Mouse (Mus musculus) heart, postnatal 0 days (tissue): ENCODE data around the gene Tgfbi. TPM values are rescaled to one million over a fixed set of nuclear protein-coding genes. Genes with fewer than 3 reads are reported as not detected.
A peak's percentile ranks its signal among the peaks of the same experiment; 100 is the strongest.

Experiments
- ATAC-seq: fragments of 200-750 bp; cut with Nextera tagmentation; 2 replicates; pipeline ENCODE4 v1.8.0; 2017; ENCODE audit warnings: low read depth, moderate number of reproducible peaks, moderate library complexity; ENCODE audit not compliant: insufficient read depth
- DNase-seq: peaks from one replicate; pipeline ENCODE4 v3.0.0-alpha.2; 2016; ENCODE audit warnings: low spot score
- H3K27ac ChIP-seq: fragments of 300-500 bp; sonication (generic); 2 replicates; pipeline ENCODE4 v1.5.1; 2014; ENCODE audit warnings: low read depth, mild to moderate bottlenecking
- H3K27me3 ChIP-seq: fragments of 300-500 bp; sonication (generic); 2 replicates; pipeline ENCODE4 v1.6.1; 2014; ENCODE audit warnings: low read length, mixed read lengths; ENCODE audit not compliant: control insufficient read depth, insufficient read depth
- H3K36me3 ChIP-seq: fragments of 300-500 bp; sonication (generic); replicated peaks from 2 replicates; pipeline ENCODE4 v1.6.1; 2014; ENCODE audit warnings: low read length, mixed read lengths; ENCODE audit not compliant: control insufficient read depth, insufficient read depth
- H3K4me1 ChIP-seq: fragments of 300-500 bp; sonication (generic); 2 replicates; pipeline ENCODE4 v1.6.1; 2014; ENCODE audit warnings: antibody characterized with exemption; ENCODE audit not compliant: control insufficient read depth, insufficient read depth
- H3K4me2 ChIP-seq: fragments of 300-500 bp; sonication (generic); 2 replicates; pipeline ENCODE4 v1.6.1; 2014; ENCODE audit warnings: low read depth, mild to moderate bottlenecking, low read length, moderate library complexity
- H3K4me3 ChIP-seq: fragments of 300-500 bp; sonication (generic); 2 replicates; pipeline ENCODE4 v1.5.1; 2014; ENCODE audit warnings: low read depth, low read length
- H3K9ac ChIP-seq: fragments of 300-500 bp; sonication (generic); replicated peaks from 2 replicates; pipeline ENCODE4 v1.6.1; 2014; ENCODE audit warnings: low read depth, low read length, mixed read lengths
- H3K9me3 ChIP-seq: fragments of 300-500 bp; sonication (generic); replicated peaks from 2 replicates; pipeline ENCODE4 v1.6.1; 2016; ENCODE audit warnings: low read length; ENCODE audit not compliant: control insufficient read depth
- CTCF ChIP-seq: IDR thresholded peaks from 2 replicates; pipeline ENCODE4 v1.5.1; 2016; ENCODE audit warnings: antibody characterized with exemption, control low read depth, low read depth
- EP300 ChIP-seq: IDR thresholded peaks from 2 replicates; pipeline ENCODE4 v1.6.1; 2016; ENCODE audit warnings: antibody characterized with exemption, low read depth
- whole genome bisulfite sequencing: fragments of 180-500 bp; shearing (Covaris S2); extraction: QIAGEN DNeasy Blood & Tissue Kit; methylation state at CpG from one replicate; pipeline ENCODE4 v1.1.7; 2014; 5-methylcytosine and 5-hydroxymethylcytosine counted together
- polyA plus RNA-seq: library from polyadenylated mRNA; unstranded; fragments of >200 nt; fragmentation: Nextera tagmentation; extraction: Ambion mirVana; gene quantifications from 2 replicates; pipeline ENCODE4 v1.2.1, GENCODE M21; 2015
- total RNA-seq: library from RNA; depleted of rRNA; stranded (reverse); fragments of >200 nt; gene quantifications from 2 replicates; pipeline ENCODE4 v1.2.3, GENCODE M21; 2014; ENCODE audit warnings: low replicate concordance

The Tgfbi gene
- total and polyA plus RNA-seq, 2 experiments from 2014 or later, result 24.3 to 31.3 TPM

DNA sequence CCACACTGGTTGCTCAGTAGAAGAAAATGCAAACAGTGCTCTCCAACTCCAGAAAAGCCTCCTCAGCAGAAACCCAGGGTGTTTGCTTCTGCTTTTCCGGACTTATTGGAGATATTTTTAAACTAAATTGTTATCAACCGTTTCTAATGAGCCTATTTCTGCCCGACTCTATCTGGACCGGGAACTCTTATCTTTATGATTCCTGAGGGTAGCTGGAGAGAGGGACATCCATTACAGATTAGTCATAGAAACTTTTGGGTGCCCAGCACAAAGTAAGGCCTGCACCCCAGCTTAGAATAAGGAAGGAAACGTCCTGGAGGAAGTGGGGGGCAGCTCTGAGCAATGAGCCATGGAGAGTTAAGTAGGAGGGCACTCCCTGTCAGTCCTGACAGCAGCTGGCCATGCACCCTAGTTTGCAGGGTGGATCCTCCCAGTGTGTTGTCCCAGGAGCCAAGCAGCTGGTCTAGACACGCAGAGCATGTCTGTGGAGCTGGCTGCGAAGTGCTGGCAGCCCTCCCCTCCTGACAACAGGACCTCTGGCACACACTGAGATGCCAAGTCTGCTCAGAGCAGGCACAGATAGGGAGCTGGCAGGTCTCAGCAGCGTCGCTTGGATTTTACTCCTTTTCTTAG is 4.2 kb downstream of the Tgfbi start:
- DNase-seq (peak; percentile 51), ATAC-seq (peak; percentile 68)
- Histone ChIP-seq H3K9ac (no peak overlapping the region), H3K4me2 (no peak overlapping the region), H3K27me3 (peaks cover 26% of the 10 kb centered on the region), H3K36me3 (no peaks in the 10 kb centered on the region), H3K27ac (peak overlapping the region; percentile 27), H3K9me3 (no peaks in the 10 kb centered on the region), H3K4me3 (no peak overlapping the region), H3K4me1 (peaks cover 26% of the 10 kb centered on the region)
- no peak for TF ChIP-seq EP300
- TF ChIP-seq CTCF, result no peak
- WGBS, result 14% methylated on average over 9 of the region's 9 CpGs

DNA sequence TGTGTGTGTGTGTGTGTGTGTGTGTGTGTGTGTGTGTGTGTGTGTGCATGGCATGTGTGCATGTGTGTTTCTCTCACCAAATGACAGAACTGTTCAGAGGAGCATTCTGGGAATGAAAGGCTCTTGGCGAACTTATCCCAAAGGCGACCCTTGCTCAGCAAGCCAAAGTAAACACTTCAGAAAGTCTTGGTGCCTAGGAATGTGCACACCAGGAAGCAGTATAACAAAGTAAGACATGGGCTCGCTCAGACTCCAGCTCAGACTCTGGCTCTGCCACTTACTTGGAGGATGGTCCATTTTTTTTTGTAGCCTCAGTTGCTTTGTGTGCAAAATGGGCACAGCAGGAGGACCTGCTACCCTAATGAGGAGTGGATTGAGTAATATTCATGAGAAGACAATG is 5.4 kb downstream of the Tgfbi start:
- H3K27me3 ChIP-seq, result peaks cover 18% of the 10 kb centered on the region
- no peak overlapping the region for H3K4me3 ChIP-seq
- H3K9me3 ChIP-seq, result no peaks in the 10 kb centered on the region
- 75% methylated on average over 3 of the region's 3 CpGs for WGBS
- no peak overlapping the region for H3K9ac ChIP-seq
- no peaks in the 10 kb centered on the region for H3K36me3 ChIP-seq
- no peak for DNase-seq
- peaks cover 23% of the 10 kb centered on the region for H3K4me1 ChIP-seq
- H3K4me2 ChIP-seq, result no peak overlapping the region
- TF ChIP-seq CTCF, result no peak
- TF ChIP-seq EP300, result no peak
- H3K27ac ChIP-seq, result no peak overlapping the region
- ATAC-seq, result no peak

DNA sequence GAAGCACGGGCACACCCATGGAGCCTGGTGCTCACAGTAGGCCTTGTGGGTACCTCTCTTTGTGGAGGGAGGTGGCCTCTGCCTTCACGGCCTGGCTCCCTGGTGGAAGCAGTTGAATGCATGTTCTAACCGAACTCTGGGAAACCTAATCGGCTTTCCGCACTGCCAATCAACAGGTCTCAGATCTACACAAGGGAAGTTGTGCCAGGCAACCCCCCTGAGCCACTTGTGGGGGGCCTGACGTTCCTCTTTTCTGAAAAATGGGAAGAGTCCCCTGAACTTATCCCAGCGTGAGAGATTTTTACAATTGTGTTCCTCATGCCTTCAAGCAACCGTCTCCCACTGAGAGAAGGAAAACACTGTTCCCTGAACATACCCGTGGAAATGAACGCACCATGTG is 5.9 kb downstream of the Tgfbi start:
- Histone ChIP-seq H3K4me3 (no peak overlapping the region), H3K27me3 (peaks cover 13% of the 10 kb centered on the region), H3K36me3 (no peaks in the 10 kb centered on the region), H3K4me1 (peaks cover 23% of the 10 kb centered on the region), H3K4me2 (no peak overlapping the region), H3K9ac (no peak overlapping the region), H3K9me3 (no peaks in the 10 kb centered on the region), H3K27ac (no peak overlapping the region)
- DNase-seq (no peak), ATAC-seq (no peak)
- no peak for TF ChIP-seq EP300
- TF ChIP-seq CTCF, result no peak
- 89% methylated on average over 10 of the region's 10 CpGs for WGBS

DNA sequence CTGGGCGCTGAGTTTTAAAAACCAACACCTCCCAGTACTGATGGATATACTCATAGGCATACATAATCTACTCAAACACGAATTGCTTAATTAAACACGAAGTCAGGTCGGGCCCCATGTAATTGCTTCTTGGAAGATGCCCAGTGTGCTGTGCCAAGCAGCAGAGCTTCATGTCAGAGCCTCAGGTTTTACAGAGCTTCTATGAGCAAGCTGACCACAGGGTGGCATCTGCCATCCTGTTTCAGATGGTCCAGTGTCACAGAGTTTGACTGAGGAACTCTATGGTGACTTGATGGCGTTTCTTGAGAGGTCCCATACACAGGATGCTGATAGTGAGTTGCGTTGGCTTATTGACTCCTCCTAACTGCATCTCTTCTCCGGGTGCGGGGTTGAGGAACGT is 6.5 kb downstream of the Tgfbi start:
- peak; percentile 35 for TF ChIP-seq CTCF
- TF ChIP-seq EP300, result no peak
- 63% methylated on average over 9 of the region's 9 CpGs for WGBS
- DNase-seq, result no peak
- H3K9me3 ChIP-seq, result no peaks in the 10 kb centered on the region
- H3K27ac ChIP-seq, result no peak overlapping the region
- no peak overlapping the region for H3K4me2 ChIP-seq
- H3K27me3 ChIP-seq, result peaks cover 7% of the 10 kb centered on the region; the same call in 1 of the 2 replicates
- H3K9ac ChIP-seq, result no peak overlapping the region
- ATAC-seq, result no peak
- no peak overlapping the region for H3K4me3 ChIP-seq
- H3K36me3 ChIP-seq, result no peaks in the 10 kb centered on the region
- peaks cover 23% of the 10 kb centered on the region for H3K4me1 ChIP-seq

DNA sequence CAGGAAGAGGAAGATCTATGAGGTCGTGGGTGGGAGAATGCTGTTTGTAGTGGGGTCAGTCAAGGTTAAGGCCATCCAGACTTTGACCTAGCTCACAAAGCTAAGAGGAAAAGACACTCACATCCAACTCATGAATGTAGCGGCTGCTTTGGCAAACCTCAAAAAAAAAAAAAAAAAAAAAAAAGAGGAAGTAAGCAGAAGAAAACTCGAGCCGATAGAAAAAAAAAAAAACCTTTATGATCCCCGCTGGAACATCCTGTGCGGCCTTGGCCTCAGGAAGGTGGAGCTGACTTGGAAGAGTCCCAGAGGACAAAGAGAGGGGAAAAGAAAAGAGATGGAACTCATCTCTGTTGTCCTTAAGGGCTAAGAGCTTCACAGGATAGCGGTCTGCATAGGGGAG is 7.1 kb downstream of the Tgfbi start:
- no peaks in the 10 kb centered on the region for H3K9me3 ChIP-seq
- no peak overlapping the region for H3K27ac ChIP-seq
- 0 out of 2 replicates have a peak, but pooled peaks cover 4% of the 10 kb centered on the region for H3K27me3 ChIP-seq
- H3K4me1 ChIP-seq, result peaks cover 23% of the 10 kb centered on the region
- DNase-seq (no peak), ATAC-seq (no peak)
- no peak overlapping the region for H3K4me2 ChIP-seq
- no peak overlapping the region for H3K9ac ChIP-seq
- TF ChIP-seq EP300 (no peak), CTCF (no peak)
- WGBS, result 53% methylated on average over 7 of the region's 7 CpGs
- H3K4me3 ChIP-seq, result no peak overlapping the region
- no peaks in the 10 kb centered on the region for H3K36me3 ChIP-seq

DNA sequence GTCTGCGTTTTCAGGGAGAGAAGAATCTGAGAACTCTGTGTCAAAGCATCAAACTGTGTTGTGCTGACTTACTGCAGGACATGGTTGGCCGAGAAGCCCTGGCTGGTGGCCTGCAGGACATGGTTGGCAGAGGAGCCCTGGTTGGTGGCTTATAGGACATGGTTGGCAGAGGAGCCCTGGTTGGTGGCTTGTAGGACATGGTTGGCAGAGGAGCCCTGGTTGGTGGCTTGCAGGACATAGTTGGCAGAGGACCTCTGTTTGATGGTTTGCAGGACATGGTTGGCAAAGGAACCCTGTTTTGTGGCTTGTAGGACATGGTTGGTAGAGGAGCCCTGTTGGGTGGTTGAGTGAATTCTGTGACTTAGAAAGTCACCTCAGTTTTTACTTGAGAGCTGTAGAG is 7.9 kb downstream of the Tgfbi start:
- Histone ChIP-seq H3K9ac (no peak overlapping the region), H3K27ac (no peak overlapping the region), H3K9me3 (no peaks in the 10 kb centered on the region), H3K4me3 (no peak overlapping the region), H3K4me1 (peaks cover 22% of the 10 kb centered on the region), H3K36me3 (no peaks in the 10 kb centered on the region), H3K27me3 (0 out of 2 replicates have a peak, but pooled peaks cover 4% of the 10 kb centered on the region), H3K4me2 (no peak overlapping the region)
- no peak for TF ChIP-seq CTCF
- no peak for TF ChIP-seq EP300
- ATAC-seq (no peak), DNase-seq (no peak)
- 91% methylated on average over 2 of the region's 2 CpGs for WGBS
